Mouse (Mus musculus): Measurements from ENCODE around the gene Coro1b.

Coro1b gene

DNA sequence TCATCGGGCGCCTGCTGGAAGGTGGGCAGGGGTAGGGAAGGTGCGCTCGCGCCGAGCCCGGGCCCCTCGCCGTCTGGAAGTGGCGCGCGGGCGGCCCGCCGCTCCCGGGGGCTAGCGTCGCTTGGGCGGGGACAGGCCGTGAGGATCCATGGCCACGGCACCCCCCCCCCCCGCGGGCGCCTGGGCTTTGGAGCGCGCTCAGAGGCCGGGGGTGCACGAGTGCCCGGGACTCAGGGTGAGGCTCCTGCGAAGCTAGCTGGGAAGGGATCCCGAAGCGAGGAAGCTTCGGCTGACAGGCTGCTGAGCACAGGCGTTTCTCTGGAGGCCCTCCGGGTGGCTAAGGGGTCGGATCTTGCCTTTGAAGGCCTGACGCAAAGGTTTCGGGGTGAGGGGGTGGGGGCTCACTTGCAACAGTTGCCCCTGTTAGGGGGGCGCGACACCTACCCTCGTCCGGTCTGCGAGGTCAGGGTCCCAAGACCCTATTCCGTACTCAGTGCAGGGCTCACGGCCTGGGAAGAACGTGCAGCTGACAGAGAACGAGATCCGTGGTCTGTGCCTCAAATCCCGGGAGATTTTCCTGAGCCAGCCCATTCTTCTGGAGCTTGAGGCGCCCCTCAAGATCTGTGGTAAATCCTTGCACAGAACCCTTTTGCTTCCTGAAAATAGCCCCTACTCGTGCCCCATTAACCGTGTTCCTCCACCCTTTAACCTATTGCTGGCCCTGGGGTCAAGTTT, 44.0 kb downstream of the Coro1b start:
- DNase-seq = no peak

DNA sequence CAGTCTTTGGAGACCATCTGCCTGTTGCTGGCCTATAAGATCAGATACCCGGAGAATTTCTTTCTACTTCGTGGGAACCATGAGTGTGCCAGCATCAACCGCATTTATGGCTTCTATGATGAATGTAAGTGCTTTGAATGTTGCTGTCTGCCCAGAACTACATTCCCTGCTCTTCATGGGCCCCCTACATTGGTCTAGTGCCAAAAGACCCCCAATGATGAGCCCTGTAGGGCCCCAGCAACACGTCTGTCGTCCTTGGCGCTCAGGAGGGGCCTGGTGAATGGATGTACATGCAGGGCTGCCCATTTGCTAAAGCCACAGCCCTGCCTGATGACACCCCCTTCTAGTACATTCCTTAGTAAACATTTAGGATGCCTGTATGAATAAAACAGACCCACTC, 44.7 kb downstream of the Coro1b start:
- no peak for DNase-seq

DNA sequence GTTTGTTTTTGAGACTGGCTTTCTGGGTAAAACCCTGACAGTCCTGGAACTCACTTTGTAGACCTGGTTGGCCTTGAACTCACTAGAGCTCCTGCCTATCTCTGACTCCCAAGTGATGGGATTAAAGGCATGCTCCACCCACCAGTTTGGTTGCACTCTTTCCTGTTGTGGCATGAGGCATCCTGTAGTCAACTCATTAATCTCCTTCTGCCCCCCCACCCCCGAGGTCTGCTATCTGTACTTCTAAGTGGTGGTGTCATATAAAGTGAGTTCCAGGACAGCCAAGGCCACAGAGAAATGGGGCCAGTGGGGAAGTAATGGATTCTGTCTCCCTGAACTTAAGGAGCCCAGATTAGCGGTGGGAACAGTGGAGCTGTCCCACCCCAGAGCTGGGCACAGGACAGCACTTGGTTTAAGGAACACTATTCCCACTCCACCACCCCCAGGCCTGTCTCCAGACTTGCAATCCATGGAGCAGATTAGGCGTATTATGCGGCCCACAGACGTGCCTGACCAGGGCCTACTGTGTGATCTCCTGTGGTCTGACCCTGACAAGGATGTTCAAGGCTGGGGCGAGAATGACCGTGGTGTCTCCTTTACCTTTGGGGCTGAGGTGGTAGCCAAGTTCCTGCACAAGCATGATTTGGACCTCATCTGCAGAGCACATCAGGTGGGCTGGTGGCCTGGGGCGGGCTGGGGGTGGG, 45.8 kb downstream of the Coro1b start:
- DNase-seq = no peak

DNA sequence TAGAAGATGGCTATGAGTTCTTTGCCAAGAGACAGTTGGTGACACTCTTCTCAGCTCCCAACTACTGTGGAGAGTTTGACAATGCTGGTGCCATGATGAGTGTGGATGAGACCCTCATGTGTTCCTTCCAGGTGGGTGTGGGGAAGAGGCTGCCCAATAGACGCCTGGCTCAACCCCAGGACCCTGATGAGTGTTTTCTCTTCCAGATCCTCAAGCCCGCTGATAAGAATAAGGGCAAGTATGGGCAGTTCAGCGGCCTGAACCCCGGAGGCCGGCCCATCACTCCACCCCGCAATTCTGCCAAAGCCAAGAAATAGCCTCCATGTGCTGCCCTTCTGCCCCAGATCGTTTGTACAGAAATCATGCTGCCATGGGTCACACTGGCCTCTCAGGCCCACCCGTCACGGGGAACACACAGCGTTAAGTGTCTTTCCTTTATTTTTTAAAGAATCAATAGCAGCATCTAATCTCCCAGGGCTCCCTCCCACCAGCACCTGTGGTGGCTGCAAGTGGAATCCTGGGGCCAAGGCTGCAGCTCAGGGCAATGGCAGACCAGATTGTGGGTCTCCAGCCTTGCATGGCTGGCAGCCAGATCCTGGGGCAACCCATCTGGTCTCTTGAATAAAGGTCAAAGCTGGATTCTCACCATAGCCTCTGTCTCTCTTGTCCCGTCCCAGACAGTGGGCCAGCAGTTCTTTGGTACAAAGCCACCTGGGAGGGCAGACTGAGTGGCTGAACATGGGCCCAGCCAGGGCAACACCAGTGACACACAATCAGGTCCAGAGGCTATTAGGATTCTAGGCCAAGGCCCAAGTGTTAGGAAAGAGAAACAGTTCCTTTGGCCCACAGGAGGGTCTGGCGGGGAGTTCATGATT, 46.6 kb downstream of the Coro1b start:
- DNase-seq = no peak

DNA sequence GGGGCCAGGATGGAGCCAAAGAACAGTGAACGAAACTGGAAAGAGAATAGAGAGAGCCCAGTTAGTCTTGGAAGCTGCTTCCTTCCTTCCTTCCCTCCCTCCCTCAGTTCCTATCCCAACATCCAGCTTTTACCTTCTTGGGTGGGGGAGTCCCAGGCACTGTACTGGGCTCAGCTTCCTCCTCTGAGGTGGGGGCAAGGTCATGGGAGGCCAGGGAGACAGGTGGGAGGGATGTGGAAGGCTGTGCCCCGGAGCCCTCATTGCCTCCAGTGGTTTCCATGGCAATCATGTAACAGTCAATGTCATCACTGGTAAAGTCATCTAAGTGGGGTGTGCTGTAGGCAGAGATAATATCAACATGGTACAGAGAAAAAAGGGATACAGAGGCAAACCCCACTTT, 47.6 kb downstream of the Coro1b start:
- DNase-seq = no peak

DNA sequence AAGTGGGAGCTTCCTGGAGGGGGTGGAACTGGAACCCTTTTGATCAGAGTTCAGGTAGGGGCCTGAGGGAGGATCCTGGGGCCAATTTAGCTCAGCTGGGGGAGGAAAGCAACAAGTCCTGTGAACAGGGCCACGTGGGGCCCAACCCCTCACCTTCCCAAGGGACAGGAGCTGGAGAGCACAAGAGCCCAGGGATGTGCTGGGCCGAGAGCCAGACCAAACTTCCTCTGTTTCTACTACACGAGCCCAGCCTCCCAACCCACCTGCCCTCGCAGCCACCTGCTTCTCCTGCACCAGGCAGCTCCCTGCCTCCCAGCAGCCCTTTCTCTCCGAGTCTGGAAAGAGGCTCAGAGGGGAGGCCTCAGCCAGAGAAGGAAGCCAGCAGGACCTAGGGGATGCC, 48.1 kb downstream of the Coro1b start:
- DNase-seq = no peak

DNA sequence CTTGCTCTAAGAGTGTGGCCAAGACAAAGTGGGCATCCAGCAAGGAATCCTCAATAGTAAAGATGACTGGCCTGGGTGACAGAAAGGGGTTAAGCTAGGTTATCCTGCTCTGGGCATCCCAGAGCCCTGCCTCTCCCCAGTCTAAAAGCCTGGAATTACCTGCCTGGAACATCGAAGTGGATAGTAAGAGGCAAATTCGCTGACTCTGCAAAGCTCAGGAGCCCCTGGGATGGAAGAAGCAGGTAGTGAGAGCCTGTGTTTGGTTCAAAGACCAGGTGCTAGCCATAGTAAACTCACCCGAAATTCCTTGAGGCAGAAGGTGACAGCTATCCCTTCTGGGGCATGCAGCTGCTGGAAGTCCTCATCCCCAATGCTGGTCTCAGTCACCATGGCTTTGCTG, 48.8 kb downstream of the Coro1b start:
- no peak for DNase-seq

DNA sequence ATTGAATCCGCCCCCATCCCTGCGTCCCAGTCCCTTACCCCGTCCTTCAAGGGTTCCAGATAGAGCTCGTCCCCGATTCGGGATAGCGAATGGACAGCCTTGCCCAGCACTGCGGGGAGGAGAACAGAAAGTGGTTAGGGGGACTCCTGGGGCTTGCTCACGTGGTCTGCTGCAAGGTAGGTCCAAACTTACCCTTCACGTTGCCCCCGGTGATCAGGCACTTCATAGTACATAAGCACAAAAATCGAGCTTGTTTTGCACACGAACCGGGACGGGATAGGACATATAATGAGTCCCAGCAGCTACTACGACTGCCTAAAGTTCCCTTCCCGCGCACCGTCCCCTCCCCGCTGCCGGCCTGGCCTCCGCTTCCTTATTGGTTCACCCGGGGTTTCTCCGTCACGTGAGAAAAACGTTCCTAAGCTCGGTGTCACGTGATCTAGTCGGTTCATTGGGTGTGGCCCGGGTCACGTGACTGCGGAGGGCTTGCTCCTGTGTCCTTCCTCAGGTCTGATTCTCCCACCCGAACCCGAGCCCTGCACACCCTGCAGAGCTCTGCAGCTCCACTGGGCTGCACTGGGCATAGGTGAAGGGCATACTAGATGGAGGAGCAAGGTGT, 53.0 kb downstream of the Coro1b start, which contains the start of gene Rad9a:
Rad9a (minus strand) TSS at position 372 of the 619 bp plus-strand sequence.
- peak; percentile 93 for DNase-seq

DNA sequence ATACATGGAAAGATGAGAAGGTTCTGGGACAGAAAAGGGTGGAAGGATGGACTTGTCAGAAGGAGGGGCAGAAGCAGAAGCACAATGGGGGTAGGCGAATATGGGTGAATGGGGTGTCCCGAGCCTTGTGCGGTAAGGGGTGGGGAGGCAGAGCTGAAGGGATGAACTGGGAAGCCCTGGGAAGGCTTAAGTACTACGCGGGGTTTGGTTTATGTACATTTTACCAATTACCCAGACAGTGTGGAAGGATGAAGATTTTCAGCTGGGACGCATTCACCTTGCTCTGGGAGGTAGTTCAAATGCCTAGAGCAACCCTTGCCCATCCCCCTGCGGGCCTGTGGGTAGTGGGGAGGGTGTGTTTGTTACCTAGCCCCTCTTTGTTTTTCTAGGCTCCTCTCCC, 53.7 kb downstream of the Coro1b start:
- DNase-seq = no peak

DNA sequence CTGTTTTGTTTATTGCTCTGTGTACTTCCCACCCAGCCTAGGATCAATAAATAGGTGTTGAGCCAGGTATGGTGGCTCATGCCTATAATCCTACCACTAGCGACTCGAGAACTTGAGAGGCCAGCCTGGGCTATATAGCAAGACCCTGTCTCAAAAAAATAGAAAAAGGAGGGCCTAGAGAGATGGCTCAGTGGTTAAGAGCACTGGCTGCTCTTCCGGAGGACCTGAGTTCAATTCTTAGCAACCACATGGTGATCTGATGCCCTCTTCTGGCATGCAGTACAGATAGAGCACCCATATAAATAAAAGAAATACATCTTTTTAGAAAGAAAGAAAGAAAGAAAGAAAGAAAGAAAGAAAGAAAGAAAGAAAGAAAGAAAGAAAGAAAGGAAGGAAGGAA, 54.7 kb downstream of the Coro1b start:
- no peak for DNase-seq
